Mouse (Mus musculus): ENCODE data around the gene Susd5.
"Not testable (repeated sequence)": the region's sequence is repeated elsewhere in the genome, so short reads cannot be mapped to it uniquely, and the experiment has no call there.

Gene Susd5

GRCm38 (mm10) chr9:114068494-114069053, 11.6 kb downstream of the Susd5 start:
- no peak for DNase-seq (ENCODE audit: extremely low read depth, low read depth, low spot score)

GRCm38 (mm10) chr9:114069372-114069771, 12.4 kb downstream of the Susd5 start:
- DNase-seq (ENCODE audit: extremely low read depth, low read depth, low spot score) = no peak

GRCm38 (mm10) chr9:114073681-114074080, 16.7 kb downstream of the Susd5 start:
- DNase-seq (ENCODE audit: extremely low read depth, low read depth, low spot score) = no peak

- DNase-seq (ENCODE audit: extremely low read depth, low read depth, low spot score) = no peak
Observed at GRCm38 (mm10) chr9:114086422-114086821, 29.5 kb downstream of the Susd5 start.

- no peak for DNase-seq (ENCODE audit: extremely low read depth, low read depth, low spot score)
Observed at GRCm38 (mm10) chr9:114087106-114087815, 30.3 kb downstream of the Susd5 start.

- DNase-seq (ENCODE audit: extremely low read depth, low read depth, low spot score) = not testable (repeated sequence)
Observed at GRCm38 (mm10) chr9:114088885-114089284, 31.9 kb downstream of the Susd5 start.

- DNase-seq (ENCODE audit: extremely low read depth, low read depth, low spot score) = not testable (repeated sequence)
Observed at GRCm38 (mm10) chr9:114092188-114092587, 35.2 kb downstream of the Susd5 start.

GRCm38 (mm10) chr9:114094854-114095253, 37.9 kb downstream of the Susd5 start:
- no peak for DNase-seq (ENCODE audit: extremely low read depth, low read depth, low spot score)

GRCm38 (mm10) chr9:114098716-114099302, 41.9 kb downstream of the Susd5 start:
- no peak for DNase-seq (ENCODE audit: extremely low read depth, low read depth, low spot score)

- DNase-seq (ENCODE audit: extremely low read depth, low read depth, low spot score) = no peak
Observed at GRCm38 (mm10) chr9:114110268-114110667, 53.3 kb downstream of the Susd5 start.

- DNase-seq (ENCODE audit: extremely low read depth, low read depth, low spot score) = no peak
Observed at GRCm38 (mm10) chr9:114111161-114111560, 54.2 kb downstream of the Susd5 start.

- no peak for DNase-seq (ENCODE audit: extremely low read depth, low read depth, low spot score)
Observed at GRCm38 (mm10) chr9:114112226-114112625, 55.3 kb downstream of the Susd5 start.

GRCm38 (mm10) chr9:114113911-114114623, 57.1 kb downstream of the Susd5 start:
- DNase-seq (ENCODE audit: extremely low read depth, low read depth, low spot score) = no peak

GRCm38 (mm10) chr9:114116672-114117071, 59.7 kb downstream of the Susd5 start:
- not testable (repeated sequence) for DNase-seq (ENCODE audit: extremely low read depth, low read depth, low spot score)

GRCm38 (mm10) chr9:114122862-114123261, 65.9 kb downstream of the Susd5 start:
- DNase-seq (ENCODE audit: extremely low read depth, low read depth, low spot score) = not testable (repeated sequence)

- not testable (repeated sequence) for DNase-seq (ENCODE audit: extremely low read depth, low read depth, low spot score)
Observed at GRCm38 (mm10) chr9:114129273-114129835, 72.4 kb downstream of the Susd5 start.

All from fat pad, adult 2 months (tissue).